Mouse (Mus musculus) T-helper 17 cell (primary cell): ENCODE results near the gene Cxcl13.
"Not testable (repeated sequence)": the region's sequence is repeated elsewhere in the genome, so short reads cannot be mapped to it uniquely, and the experiment has no call there.

Experiments
- in situ Hi-C, 2 experiments: fragments of 300-600 bp; cut with MboI, MseI; formaldehyde crosslinking; loops; 1 replicate in 1 of 2; 2 replicates in 1 of 2; pipeline ENCODE4 v1.15.1; 2025; ENCODE audit warnings: high pct_unique_total_duplicates in 2 of 2

Gene Cxcl13

DNA sequence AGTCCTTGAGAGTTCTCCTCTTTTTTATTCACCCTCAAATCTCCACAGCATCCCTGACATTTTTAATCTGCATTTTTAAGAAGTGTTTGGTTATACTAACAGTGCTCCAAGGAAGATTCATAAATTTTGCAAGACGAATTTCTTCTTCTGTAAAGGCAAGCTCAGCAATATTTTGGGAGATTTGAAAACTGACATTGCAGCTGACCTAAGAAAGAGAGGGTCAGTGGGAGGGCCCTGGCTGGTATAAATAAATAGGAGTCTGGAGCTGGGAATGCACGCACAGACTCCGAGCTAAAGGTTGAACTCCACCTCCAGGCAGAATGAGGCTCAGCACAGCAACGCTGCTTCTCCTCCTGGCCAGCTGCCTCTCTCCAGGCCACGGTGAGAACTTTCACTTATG is at the start of gene Cxcl13:
TSS of gene Cxcl13 (plus strand) at position 301 of the 400 bp plus-strand sequence.
- in situ Hi-C loops = no loop called here

DNA sequence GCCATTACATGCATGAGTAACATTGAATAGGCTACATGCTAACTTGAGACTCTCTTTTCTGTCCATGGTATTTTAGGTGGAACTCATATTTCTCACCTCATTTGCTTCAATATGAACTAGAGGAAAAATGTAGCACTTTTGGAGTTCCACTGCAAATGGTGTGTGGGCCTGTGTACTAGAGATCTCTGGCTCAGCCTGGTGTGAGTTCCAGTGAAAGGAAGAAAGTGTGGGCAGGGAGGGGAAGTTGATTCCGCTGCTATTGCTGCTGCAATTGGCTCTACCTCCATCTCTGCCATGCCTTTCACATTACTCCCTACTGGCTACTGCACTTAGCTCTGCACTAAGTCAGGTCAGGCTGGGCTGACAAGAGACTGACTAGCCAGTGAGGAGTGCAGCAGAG is 45.7 kb upstream of the Cxcl13 start:
- in situ Hi-C loops = loop anchor here in 1 of 2 experiments (25.0 kb wide), 1 partner anchor 1749 kb away; no protein-coding TSS in a partner anchor

DNA sequence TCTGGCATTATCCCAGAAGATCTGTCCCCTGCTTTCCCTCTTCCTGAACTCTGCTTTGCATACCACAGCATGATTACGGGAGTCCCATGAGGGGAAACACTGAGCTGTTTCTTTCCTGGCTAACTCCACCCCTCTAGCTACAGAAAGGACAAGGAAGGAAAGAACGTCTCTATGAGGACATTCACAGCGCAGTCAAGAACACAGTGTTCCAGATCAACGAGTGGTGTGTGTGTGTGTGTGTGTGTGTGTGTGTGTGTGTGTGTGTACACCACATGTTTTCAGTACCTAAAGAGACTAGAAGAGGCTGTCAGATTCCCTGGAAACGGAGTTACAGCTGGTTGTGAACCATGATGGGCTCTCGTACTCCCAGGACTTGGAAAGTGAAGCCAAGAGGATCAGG is 38.3 kb upstream of the Cxcl13 start:
- in situ Hi-C loops = loop anchor here in 1 of 2 experiments (25.0 kb wide), 1 partner anchor 1756 kb away; no protein-coding TSS in a partner anchor

DNA sequence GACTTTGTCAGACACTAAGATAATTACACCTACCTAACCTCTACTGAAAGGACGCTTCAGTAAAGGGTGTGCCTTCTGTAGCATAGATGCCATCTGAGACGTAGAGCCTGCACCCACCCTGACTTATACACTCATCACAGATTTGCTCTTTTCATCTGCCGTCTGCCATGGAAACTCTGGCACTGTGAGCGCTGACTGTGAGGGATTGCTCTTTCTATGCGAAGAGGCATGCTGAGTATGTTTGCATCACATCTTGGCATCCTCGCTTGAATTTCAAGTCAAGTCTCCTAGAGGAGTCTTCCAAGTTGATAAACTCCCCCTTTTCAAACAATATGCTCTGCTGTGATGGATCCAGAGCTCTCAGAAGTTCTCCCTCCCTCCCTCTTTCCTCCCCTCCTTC is 32.7 kb upstream of the Cxcl13 start:
- in situ Hi-C loops = loop anchor here in 1 of 2 experiments (25.0 kb wide), 1 partner anchor 1762 kb away; no protein-coding TSS in a partner anchor

DNA sequence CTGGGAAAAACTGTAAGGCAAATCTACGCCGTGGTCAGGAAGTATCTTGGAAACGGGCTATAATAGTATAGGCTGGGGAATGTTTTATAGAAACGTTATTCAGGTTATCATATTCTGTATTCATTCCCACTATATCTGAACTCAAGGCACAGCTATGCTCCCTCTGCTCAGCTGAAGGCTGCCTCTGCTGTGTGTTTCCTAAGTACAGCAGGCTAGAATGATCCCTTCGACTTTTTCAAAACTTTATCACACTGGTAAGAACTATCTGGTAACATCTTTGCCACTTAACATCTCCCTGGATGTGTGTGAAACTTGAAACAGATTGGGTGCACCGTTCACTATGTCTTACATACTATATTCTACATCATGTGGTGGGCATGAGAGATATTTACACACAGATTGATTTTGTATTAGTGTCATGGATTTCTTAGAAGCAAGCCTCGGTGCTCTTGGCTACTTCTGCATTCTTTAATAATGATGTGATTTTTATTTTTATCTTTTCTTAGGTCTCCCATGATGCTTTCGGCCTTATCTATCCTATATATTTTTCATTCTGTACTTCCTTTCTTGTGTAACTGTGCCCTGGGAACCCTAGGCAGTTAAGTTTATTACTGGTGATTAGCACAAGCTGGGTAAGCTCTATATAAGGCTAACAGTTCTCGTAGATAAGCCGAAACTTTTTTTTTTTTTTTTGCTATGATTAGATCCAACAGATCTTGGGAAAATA is 31.4 kb upstream of the Cxcl13 start:
- in situ Hi-C loops = no loop called here

DNA sequence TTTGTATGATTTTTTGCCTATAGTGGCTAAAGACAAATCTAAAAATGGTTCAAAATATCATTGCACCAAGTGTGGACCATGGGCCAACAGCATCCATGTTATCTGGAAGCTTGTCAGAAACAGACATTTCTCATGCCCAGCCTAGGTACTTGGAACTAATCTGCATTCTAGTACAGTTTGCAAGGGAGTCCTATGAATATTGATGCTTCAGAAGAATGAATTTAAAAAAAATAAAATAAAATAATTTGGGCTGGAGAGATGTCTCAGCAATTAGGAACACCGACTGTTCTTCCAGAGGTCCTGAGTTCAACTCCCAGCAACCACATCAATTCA is 30.9 kb upstream of the Cxcl13 start:
- in situ Hi-C loops = no loop called here

DNA sequence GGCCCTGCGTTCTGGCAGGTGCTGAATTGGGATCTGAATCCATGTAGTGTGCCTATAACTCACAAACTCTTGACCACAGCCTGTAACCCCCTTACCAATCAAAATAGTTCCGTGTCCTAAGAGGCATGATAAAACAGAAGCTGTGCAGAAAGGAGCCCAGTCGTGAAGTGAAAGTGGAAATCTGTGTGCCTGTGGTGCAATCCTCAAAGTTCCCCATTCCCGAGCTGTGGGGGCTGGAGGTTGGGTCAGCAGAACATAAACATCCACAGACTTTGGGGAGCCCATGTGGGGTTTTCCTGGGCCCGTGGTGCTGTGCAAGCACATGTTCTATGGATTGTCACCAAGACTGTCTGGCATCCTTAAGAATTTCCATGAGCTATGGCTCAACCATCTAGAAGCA is 21.7 kb upstream of the Cxcl13 start:
- in situ Hi-C loops = no loop called here

DNA sequence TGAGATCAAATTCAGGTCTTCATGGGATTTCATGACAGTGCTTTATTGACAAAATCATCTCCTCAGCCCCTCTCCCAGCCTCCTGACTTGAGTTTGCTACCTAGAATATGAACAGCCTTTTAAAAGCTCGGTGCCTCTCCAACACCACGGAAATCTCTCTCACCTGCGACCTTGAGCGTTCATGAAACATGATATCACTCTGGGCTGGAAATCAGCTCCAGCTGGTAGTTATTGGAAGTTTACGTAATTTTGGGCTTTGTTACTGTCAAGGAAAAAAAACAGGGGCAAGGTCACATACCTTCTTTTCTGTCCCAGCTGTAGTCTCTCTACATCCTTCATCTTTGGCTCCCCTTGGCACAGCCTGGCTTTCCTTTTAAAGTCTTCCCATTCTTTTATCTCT is 20.7 kb upstream of the Cxcl13 start:
- in situ Hi-C loops = no loop called here

DNA sequence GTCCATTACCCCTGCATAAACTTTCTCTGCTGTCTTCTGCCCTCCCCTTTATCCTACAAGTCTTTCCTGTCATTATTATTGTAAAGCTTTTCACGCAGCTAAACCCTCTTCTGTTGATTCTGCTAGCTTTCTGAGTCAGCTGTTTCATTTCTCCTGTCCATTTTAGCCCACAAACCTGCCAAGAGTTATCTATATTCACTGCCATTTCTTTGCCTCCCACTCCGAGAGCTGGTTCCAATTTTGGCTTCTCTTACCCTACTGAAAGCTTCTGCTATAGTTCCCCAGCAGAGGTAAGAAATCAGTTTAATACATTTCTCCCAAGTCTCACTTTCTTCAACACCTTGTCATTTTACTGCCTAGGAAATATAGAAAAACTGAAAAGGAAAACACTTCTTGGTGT is 19.6 kb upstream of the Cxcl13 start:
- in situ Hi-C loops = no loop called here

DNA sequence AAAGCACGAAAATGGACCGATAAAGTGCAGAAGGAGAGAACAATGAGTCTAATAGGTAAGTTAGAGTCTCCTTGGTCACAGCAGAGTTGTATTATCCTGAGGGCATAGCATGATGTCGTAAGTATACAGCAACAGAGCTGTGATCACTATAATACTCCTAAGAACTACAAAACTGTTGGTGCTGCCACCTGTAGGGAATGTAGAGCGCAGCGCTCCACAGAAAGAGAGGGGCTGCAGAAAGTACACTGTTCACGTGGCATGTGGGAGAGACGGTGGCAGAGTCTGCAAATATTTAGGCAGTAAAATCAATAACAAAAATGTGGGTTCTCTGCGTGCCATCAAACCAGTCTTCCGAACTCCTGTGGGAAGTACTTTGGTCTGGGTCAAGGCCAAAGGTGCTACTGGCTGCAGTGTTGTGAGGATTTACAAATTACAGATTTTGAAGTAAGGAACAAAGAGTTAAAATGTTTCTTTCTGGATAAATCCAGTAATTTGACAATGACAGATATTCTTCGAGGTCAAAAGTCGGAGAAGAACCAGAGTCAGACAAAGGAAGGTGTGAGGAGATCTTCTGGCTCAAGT is 18.6 kb upstream of the Cxcl13 start:
- in situ Hi-C loops = no loop called here

DNA sequence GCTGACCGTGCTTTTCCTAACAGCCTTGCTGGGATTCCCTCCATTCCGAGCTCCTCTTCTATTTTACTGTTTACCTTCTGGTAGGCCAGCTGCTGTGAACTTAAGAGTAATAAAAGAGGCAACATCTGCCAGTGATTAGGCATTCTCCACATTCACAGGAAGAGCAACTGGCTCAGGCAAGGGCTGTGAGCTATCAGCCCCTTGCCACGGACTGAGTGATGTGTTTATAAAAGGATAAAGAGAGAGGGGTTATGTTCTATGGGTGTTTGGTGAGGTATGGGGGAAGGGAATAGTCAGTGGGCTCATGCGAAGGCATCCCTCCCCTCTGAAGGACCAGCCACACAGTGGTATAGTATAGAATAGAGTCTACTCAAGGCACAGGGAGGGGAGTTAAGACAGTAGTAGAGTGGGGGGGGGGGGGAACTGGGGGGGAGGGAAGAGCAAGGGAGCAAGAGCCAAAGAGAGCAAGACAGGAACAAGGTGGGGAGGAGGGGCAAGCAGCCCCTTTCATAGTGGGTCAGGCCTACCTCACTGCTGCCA is 16.0 kb upstream of the Cxcl13 start:
- in situ Hi-C loops = no loop called here

DNA sequence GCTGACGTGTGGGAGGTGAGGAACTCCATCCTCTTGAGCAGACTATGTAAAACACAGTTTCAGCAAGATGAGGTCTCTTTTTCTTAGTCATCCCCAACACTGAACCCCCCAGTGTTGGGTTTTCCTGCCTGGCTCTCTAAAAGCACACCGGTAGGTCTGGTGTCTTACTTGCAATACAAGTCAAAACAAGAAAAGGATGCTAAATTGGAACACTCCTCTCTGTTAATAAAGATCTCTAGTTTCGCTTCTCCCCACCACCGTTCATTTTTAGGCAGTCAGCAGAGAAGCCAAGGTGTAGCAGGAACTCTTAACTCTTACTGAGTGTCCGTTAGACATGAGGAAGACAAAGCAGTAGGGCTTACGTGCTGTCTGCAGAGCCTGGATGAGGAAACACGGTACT is 15.2 kb upstream of the Cxcl13 start:
- in situ Hi-C loops = no loop called here

DNA sequence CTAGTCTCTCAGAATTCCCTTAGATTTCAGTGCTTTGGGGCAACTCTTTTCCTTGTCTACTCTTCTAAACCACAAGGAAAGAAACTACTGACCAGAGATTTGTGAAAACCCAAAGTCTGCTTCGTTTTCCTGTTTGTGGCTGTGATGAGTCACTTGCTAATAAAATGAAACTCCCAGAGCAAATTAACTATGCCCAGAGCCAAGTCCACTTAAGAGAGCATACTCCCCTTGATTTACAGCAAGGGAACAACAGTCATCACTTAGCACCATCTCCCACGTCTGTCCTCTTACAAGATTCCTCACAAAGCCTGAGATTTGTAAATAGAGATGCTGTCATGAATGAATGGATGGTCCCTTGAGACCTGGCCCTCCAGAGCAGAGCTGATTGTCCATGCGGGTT is 11.6 kb upstream of the Cxcl13 start:
- in situ Hi-C loops = no loop called here

DNA sequence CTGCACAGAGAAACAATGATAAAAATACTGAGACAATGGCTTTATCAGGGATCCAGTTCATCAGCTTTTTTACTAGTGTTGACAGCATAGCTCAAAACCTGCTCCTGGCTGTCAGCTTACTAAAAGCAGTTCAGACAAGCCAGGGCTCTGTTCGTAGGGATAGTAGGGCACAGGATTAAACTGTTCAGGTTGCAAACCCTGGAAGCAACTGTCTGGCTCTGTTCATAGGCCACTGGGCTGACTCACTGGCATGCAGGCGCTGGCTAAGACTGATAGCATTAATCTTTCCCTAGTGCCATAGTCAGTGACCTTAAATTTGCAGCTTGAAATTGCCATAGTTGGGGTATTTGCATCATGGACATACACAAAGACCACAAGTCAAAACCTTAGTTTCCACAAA is 10.4 kb upstream of the Cxcl13 start:
- in situ Hi-C loops = no loop called here

DNA sequence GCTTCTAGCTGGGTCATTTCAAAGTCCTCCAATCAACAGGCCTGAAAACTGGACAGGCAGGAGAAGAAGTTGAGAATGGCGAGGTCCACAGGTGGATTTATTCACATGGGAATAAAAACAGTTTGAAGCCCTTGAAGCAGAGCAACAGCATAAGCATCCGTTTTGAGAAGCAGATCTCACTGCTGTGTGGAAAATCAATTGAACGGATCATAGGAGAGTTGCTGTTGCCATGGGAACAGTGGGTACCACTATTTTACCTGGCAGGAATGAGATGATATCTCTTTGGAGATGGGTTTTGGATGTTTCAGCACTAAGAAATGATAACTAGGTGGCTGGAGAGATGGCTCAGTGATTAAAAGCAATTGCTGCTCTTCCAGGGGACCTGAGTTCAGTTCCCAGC is 8.1 kb upstream of the Cxcl13 start:
- in situ Hi-C loops = no loop called here

DNA sequence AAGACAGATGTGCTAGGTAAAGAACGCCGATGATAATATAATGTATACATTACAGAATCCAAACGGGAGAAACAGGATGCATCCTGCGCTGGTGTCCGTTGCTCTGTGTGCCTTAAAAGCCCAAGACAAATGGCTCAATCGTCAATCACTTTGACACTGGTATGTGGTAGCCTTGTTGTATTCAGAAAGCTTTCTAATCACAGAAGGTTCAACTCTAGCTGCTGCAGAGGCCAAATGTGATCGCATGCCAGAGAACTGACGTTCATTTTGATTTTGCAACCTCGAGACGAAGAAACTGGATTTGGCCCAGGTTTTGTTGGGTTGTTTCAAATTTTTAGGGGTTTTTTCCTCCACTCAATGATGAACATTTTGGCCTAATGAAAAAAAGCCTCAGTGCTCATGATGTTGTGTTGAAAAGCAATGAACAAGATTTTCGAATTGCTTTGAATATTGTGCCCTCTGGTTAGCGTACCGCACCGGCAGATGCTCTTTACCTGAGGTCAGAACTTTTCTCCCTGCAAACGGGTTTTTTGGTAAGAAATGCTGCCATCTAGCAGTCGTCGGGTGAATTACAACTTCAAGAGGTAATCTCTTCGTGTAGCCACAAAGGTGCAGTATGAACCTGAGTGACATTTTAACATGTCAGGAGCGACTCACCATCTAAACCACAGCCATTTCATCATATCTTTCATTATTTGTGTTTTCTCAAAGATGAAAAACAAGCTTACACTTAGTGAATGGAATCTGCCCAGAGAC is 6.6 kb upstream of the Cxcl13 start:
- in situ Hi-C loops = no loop called here

DNA sequence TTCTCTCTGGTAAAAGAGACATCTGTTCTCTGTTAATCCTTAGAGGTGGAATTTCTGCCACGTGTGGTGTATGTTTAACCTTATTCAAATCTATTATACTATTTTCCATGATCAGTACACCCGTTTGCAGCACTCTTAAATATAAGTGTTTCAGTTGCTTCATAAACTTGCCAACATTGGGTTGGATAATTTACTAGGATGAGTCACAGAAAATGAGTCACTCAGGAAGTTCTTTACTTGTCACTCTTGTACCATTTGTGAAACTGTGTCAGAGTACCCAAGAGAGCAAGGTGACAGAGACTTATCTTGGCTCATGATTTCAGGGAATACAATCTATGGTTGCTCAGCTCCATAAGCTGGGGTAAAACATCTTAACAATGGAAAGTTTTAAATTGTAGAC is 8.2 kb downstream of the Cxcl13 start:
- in situ Hi-C loops = no loop called here

DNA sequence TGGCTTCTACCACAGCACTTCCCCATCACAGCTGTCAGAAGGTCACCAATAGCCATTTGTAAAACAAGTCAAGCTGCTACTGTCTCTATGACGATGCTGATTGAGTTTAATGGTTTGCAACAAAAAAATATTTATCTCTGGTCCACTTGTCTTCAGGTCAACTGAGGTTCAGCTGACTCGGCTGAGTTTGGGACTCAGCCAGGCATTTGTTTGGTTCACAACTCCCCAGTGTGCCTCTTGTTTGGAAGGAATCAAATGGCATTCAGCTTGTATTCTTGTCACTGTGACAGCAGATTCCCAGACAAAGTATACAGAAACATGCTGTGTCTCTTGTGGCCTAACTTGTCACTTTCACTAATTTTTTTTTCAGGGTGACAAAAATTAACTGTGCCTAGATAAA is 9.9 kb downstream of the Cxcl13 start:
- in situ Hi-C loops = no loop called here

DNA sequence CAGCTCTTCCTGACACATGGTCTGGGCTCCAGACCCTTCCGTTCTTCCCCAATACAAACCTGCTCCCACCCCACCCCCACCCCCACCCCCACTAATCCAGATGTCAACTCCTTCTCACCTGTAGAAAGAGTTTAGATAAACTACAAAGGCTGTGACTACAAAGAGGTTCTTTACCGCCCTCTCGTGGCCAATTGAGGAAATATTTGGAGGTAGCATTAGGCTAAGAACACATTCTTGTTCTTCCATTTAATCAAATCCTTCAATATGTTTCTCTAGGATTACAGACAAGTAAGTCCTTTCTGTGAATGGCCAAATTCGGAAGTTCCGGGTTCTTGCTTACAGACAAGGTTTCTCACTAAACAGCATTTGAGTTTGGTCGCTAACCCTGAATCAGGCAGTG is 14.1 kb downstream of the Cxcl13 start:
- in situ Hi-C loops = no loop called here

DNA sequence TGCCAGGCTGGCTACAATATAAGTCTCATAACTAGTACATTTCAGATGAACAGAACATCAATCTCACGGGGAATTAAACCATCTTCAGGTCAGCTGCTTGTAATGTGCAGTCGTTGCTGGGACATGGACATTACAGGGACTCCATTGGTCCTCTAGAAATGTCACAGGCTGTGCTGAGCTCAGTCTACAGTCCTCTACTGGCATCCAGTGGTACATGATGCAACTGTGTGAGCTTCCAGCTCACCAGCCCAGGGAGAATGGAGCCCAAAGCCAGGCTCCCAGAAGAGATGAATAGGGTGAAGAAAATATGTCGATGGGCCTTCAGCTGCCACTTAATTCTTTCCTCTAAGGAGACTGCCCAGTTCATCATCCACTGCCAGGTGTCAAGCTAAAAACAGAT is 15.5 kb downstream of the Cxcl13 start:
- in situ Hi-C loops = no loop called here

DNA sequence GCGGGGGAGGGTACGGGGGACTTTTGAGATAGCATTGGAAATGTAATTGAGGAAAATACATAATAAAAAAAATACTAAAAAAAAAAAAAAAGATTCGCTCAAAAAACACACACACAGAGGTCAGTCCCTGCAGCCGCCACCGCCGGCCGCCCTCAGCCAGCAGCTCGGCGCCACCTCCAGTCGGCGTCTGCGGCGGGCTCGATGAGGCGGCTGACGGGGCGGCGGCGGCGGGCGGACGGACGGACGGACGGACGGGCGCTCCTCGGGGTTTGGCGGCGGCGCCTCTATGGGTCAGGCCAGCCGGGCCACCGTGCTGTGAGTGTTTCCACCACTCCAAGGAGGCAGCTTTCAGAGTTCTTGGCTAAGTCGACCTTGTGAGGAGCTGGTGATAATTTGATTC is 17.1 kb downstream of the Cxcl13 start:
- in situ Hi-C loops = not testable (repeated sequence)

DNA sequence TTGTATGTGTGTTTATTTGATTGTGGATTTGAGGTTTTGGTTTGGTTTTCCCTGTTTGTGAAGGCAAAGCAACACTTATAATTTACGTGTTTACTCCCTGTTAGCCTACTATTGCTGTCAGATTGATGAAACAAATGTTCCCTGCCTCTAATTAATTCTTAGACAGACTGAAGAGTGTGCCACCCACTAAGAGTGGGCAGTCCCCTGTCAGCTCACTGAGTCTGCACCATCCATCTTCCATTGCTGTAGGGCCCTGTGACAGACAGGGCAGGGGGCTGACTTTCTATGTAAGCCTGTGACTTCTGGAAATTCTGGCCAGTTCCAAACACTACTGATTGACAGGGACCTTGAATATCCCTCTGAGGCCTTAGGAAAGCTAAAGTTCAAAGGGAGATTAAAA is 19.5 kb downstream of the Cxcl13 start:
- in situ Hi-C loops = no loop called here
